Mouse (Mus musculus): ENCODE results near the gene Blzf1. TPM values are rescaled to one million over a fixed set of nuclear protein-coding genes. Genes with fewer than 3 reads are reported as not detected.

The Blzf1 gene
- polyA plus RNA-seq, 1 experiment from 2014 or later, result 24.0 TPM

DNA sequence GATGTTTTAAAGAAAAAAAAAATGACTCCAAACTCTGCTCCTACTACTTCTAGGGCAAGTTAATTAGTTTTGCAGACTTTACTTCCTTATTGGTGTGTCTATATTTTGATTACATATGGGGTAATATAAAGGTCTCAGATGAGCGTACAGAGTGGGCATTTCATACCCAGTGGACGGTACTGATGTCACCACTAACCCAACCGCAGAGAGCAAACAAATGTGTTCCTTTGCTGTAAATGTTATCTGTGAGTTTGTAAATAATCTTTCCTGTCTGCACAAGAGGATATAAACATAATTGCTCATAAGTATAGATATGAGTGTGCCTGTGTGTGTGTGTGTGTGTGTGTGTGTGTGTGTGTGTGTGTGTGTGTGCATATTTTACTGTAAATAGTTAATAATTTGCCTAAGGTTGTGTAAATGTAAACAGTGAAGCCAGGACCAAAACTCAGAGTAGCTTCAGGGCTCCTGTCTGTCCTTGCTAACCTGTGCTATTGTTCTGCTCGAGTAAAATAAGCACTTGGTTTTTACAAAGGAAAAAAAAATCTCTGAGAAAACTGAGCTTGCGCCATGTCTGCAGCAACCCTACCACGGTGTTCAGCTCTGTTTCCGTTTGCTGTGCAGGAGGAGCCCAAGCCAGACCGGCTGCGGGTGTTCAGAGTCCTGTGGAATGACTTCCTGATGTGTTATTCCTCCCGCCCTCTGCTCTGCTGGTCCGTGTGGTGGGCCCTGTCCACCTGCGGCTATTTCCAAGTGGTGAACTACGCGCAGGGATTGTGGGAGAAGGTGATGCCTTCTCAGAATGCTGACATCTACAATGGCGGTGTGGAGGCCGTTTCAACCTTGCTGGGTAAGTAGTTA is 46.9 kb downstream of the Blzf1 start:
- WGBS, result 84% methylated on average over 16 of the region's 16 CpGs
- Histone ChIP-seq H3K27ac (replicated peaks; ENCODE audit: low read depth, low read length) (no peak overlapping the region), H3K4me3 (ENCODE audit: low read depth, low read length) (no peak overlapping the region), H3K4me2 (ENCODE audit: low read depth, severe bottlenecking) (no peak overlapping the region), H3K9me3 (ENCODE audit: control insufficient read depth, low read length) (no peaks in the 10 kb centered on the region), H3K36me3 (ENCODE audit: control insufficient read depth, insufficient read depth, low read length) (0 out of 2 replicates have a peak, but pooled peaks cover 3% of the 10 kb centered on the region), H3K27me3 (ENCODE audit: control insufficient read depth, insufficient read depth, low read length) (no peaks in the 10 kb centered on the region), H3K4me1 (ENCODE audit: control insufficient read depth, insufficient read depth, low read length) (no peaks in the 10 kb centered on the region), H3K9ac (ENCODE audit: low read length) (no peak overlapping the region)
- no peak for ATAC-seq (ENCODE audit: insufficient number of reproducible peaks, low FRiP score, low TSS enrichment, low read depth)
- DNase-seq (ENCODE audit: low spot score), result no peak

DNA sequence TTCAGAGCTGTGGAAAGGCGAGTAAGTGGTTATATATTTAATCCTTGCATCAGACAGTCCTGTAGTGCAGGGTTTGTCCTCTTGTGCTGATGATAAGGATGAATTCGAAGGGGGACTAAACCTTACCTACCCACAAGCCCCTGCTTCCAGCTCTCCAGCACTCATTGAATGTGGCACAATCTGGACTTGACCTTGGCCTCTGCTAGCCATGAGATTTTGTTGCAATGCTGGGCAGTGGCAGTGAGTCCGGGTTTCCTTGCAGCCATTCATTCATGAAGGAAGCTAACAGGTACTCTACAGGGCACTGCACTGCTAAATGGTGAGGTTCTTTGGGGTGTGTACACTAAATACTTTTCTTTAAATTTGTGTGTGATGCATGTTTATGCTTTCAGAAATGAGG is 52.5 kb downstream of the Blzf1 start:
- H3K9me3 ChIP-seq (ENCODE audit: control insufficient read depth, low read length), result no peaks in the 10 kb centered on the region
- no peak overlapping the region for H3K4me3 ChIP-seq (ENCODE audit: low read depth, low read length)
- DNase-seq (ENCODE audit: low spot score) (no peak), ATAC-seq (ENCODE audit: insufficient number of reproducible peaks, low FRiP score, low TSS enrichment, low read depth) (no peak)
- H3K36me3 ChIP-seq (ENCODE audit: control insufficient read depth, insufficient read depth, low read length), result 0 out of 2 replicates have a peak, but pooled peaks cover 3% of the 10 kb centered on the region
- H3K9ac ChIP-seq (ENCODE audit: low read length), result no peak overlapping the region
- H3K27ac ChIP-seq (replicated peaks; ENCODE audit: low read depth, low read length), result no peak overlapping the region
- no peak overlapping the region for H3K4me2 ChIP-seq (ENCODE audit: low read depth, severe bottlenecking)
- peaks cover 8% of the 10 kb centered on the region for H3K4me1 ChIP-seq (ENCODE audit: control insufficient read depth, insufficient read depth, low read length)
- H3K27me3 ChIP-seq (ENCODE audit: control insufficient read depth, insufficient read depth, low read length), result no peaks in the 10 kb centered on the region
- 84% methylated on average over 3 of the region's 3 CpGs for WGBS

DNA sequence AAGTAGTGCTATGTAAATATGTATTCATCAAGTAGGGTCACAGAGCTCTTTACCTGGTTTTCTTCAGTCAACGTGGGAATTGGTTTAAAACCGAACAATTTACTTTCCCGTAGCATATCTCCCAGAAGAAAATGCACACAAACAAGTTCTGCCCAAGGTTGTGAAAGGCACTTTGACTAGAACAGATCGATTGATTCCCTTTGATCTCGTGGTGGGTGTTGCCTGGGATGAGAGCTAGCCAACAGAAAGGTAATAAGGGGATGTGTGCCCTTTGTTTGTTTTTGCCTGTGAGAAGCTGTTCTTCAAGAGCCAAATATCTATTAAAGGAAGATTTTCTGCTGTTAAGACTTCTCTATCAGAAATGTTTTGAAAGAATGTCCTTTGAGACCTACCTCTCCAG is 54.7 kb downstream of the Blzf1 start:
- ATAC-seq (ENCODE audit: insufficient number of reproducible peaks, low FRiP score, low TSS enrichment, low read depth), result no peak
- Histone ChIP-seq H3K4me3 (ENCODE audit: low read depth, low read length) (no peak overlapping the region), H3K27me3 (ENCODE audit: control insufficient read depth, insufficient read depth, low read length) (no peaks in the 10 kb centered on the region), H3K4me1 (ENCODE audit: control insufficient read depth, insufficient read depth, low read length) (peaks cover 14% of the 10 kb centered on the region), H3K9ac (ENCODE audit: low read length) (no peak overlapping the region), H3K9me3 (ENCODE audit: control insufficient read depth, low read length) (no peaks in the 10 kb centered on the region), H3K36me3 (ENCODE audit: control insufficient read depth, insufficient read depth, low read length) (0 out of 2 replicates have a peak, but pooled peaks cover 3% of the 10 kb centered on the region), H3K27ac (replicated peaks; ENCODE audit: low read depth, low read length) (no peak overlapping the region), H3K4me2 (ENCODE audit: low read depth, severe bottlenecking) (no peak overlapping the region)
- 68% methylated on average over 5 of the region's 5 CpGs for WGBS
- no peak for DNase-seq (ENCODE audit: low spot score)

DNA sequence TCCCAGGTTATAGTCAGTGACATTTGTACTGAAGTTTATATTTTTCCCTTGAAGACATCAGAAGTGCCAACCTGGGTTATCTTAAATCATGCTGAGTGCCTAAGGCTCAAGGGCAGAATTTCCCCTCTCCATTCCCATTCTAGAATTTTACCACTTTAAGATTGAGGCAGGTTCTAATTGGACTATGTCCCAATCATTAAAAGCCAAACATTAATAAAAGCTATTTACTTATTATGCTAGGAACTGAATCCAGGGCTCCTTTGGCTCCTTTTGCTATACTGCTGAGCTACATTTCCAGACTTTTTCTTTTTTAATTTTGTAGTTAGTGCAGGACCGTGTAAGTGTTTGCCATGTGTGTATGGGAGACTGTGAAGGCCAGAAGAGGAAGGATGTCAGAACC is 55.9 kb downstream of the Blzf1 start:
- ATAC-seq (ENCODE audit: insufficient number of reproducible peaks, low FRiP score, low TSS enrichment, low read depth), result no peak
- Histone ChIP-seq H3K27me3 (ENCODE audit: control insufficient read depth, insufficient read depth, low read length) (no peaks in the 10 kb centered on the region), H3K9ac (ENCODE audit: low read length) (no peak overlapping the region), H3K4me1 (ENCODE audit: control insufficient read depth, insufficient read depth, low read length) (peaks cover 14% of the 10 kb centered on the region), H3K27ac (replicated peaks; ENCODE audit: low read depth, low read length) (no peak overlapping the region), H3K4me2 (ENCODE audit: low read depth, severe bottlenecking) (no peak overlapping the region), H3K36me3 (ENCODE audit: control insufficient read depth, insufficient read depth, low read length) (no peaks in the 10 kb centered on the region), H3K4me3 (ENCODE audit: low read depth, low read length) (no peak overlapping the region), H3K9me3 (ENCODE audit: control insufficient read depth, low read length) (no peaks in the 10 kb centered on the region)
- WGBS, result 88% methylated on average over 1 of the region's 1 CpGs
- DNase-seq (ENCODE audit: low spot score), result no peak

DNA sequence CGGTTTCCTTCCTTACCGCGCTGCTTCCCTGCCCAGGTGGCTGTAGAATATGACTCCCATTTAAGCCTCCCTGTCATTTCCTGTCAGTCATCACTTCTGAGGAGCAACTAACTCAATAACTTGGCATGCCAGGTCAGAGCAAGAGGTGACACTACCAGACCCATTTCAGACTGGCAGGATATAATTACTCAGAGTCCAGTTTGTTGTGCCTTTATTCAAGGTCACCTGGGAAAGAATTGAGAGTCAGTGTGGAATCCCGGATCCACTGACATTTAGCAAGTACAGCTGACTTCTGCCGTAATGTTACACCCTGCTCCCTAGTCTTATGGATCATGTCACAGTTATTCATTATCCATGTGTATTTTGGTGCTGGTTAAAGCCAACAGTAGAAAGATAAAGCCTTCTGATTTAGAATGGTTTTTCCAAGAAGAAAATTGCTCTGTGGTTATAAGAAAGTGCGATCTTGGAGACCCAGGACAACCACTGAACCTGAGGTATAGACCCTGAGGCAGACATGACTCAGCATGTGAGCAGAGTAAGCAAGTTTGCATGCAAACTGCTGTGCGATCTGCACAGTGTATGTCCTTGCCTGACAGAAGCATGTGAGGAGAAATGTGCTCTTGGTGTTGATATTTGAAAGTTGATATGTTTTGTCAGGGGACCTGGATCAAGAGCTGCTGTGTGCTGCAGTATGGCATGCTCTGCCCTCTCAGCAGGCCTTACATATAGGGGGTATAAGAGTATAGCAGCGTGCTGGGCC is 56.7 kb downstream of the Blzf1 start:
- no peaks in the 10 kb centered on the region for H3K36me3 ChIP-seq (ENCODE audit: control insufficient read depth, insufficient read depth, low read length)
- ATAC-seq (ENCODE audit: insufficient number of reproducible peaks, low FRiP score, low TSS enrichment, low read depth), result no peak
- no peak overlapping the region for H3K27ac ChIP-seq (replicated peaks; ENCODE audit: low read depth, low read length)
- H3K9ac ChIP-seq (ENCODE audit: low read length), result no peak overlapping the region
- 62% methylated on average over 8 of the region's 8 CpGs for WGBS
- peak overlapping the region; percentile 86 for H3K4me2 ChIP-seq (ENCODE audit: low read depth, severe bottlenecking)
- no peaks in the 10 kb centered on the region for H3K27me3 ChIP-seq (ENCODE audit: control insufficient read depth, insufficient read depth, low read length)
- peaks cover 14% of the 10 kb centered on the region for H3K4me1 ChIP-seq (ENCODE audit: control insufficient read depth, insufficient read depth, low read length)
- no peak for DNase-seq (ENCODE audit: low spot score)
- no peaks in the 10 kb centered on the region for H3K9me3 ChIP-seq (ENCODE audit: control insufficient read depth, low read length)
- peak overlapping the region; percentile 66 for H3K4me3 ChIP-seq (ENCODE audit: low read depth, low read length)

DNA sequence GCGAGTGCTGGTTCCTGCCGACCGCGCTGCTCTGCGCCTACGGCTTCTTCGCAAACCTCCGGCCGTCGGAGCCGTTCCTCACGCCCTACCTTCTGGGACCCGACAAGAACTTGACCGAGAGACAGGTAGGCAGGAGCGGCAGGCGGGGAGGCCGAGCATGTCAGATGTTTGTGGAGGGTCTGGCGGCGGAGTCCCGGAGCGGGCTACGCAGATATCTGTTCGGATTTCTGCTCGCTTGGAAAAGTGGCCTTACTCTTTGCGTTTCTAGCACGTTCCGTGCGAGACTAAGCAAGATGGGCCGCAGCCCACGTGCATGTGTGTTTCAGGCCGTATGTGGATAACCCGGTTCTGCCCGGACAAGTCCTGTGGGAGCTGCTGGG is 58.0 kb downstream of the Blzf1 start:
- Histone ChIP-seq H3K27me3 (ENCODE audit: control insufficient read depth, insufficient read depth, low read length) (no peaks in the 10 kb centered on the region), H3K27ac (replicated peaks; ENCODE audit: low read depth, low read length) (no peak overlapping the region), H3K4me2 (ENCODE audit: low read depth, severe bottlenecking) (peak overlapping the region; percentile 86), H3K9ac (ENCODE audit: low read length) (peak overlapping the region; percentile 63), H3K4me3 (ENCODE audit: low read depth, low read length) (peak overlapping the region; percentile 66), H3K36me3 (ENCODE audit: control insufficient read depth, insufficient read depth, low read length) (no peaks in the 10 kb centered on the region), H3K4me1 (ENCODE audit: control insufficient read depth, insufficient read depth, low read length) (peaks cover 14% of the 10 kb centered on the region), H3K9me3 (ENCODE audit: control insufficient read depth, low read length) (no peaks in the 10 kb centered on the region)
- ATAC-seq (ENCODE audit: insufficient number of reproducible peaks, low FRiP score, low TSS enrichment, low read depth) (peak; percentile 10; the same call in 1 of the 2 replicates), DNase-seq (ENCODE audit: low spot score) (no peak)
- WGBS, result under 1% methylated on average over 33 of the region's 33 CpGs

DNA sequence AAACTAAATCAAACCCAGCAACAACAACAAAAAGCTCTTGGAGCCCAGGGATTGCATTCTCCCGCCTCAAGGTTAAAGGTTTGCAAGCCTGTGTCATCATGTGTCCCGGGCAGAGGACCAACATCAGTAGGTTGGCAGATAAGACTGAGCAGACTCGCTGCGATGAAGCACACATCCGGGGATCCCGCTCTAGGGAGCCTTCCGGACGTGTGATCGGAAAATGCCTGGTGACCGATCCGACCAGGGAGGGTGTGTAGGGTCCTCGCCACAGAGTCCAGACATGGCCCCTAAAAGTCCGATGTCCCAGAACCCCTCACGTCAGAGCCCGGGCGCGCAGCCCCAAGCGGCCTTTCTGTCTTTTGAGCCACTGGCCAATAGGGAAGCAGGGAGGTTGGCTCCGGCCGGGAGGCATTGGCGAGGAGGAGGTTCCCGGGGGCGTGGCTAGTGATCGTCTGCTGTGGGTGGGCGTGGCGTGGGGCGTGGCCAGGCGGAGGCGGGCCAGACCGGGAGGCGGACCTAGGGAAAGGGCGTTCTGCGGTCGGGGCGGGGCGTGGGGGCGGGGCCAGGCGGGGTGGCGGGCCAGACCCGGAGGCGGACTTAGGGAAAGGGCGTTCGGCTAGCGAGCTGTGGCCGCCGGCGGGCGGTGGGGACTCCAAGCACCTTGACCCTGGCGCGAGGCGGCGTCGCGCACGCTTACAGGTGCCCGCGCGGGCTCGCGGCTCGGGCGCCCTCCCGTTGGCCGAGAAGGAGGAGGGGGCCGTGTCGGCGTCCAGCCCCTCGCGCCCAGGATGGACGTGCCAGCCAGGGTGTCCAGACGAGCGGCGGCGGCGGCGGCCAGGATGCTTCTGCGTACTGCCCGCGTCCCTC is 58.6 kb downstream of the Blzf1 start, which contains the start of gene Slc19a2:
TSS of gene Slc19a2 (plus strand) at position 582 of the 867 bp plus-strand sequence.
- peak; percentile 100 for DNase-seq (ENCODE audit: low spot score)
- Histone ChIP-seq H3K27ac (replicated peaks; ENCODE audit: low read depth, low read length) (no peak within 1 kb of the TSS), H3K4me1 (ENCODE audit: control insufficient read depth, insufficient read depth, low read length) (peaks cover 14% of the 10 kb centered on the region)

DNA sequence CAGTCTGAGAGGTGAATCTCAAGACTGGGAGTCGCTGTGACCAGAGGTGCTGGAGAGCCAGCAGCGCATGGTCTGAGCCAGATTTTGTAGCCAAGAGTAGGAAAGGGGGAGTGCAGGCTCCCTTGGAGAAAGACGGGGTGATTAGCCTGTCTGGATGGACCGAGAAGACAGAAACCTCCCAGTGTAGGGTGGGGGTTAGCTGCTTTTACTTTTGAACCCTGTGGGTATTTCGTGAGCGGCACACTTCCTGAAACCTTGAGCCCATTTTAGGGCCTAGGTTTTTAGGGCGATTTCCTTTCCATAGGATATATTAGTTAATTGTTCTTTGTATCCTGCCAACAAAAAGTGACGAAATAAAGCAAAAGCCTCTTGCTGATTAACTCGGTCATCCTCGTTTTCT is 59.3 kb downstream of the Blzf1 start:
- Histone ChIP-seq H3K4me3 (ENCODE audit: low read depth, low read length) (peak overlapping the region; percentile 66), H3K4me2 (ENCODE audit: low read depth, severe bottlenecking) (peak overlapping the region; percentile 48), H3K27me3 (ENCODE audit: control insufficient read depth, insufficient read depth, low read length) (no peaks in the 10 kb centered on the region), H3K9ac (ENCODE audit: low read length) (peak overlapping the region; percentile 49), H3K27ac (replicated peaks; ENCODE audit: low read depth, low read length) (no peak overlapping the region), H3K36me3 (ENCODE audit: control insufficient read depth, insufficient read depth, low read length) (no peaks in the 10 kb centered on the region), H3K4me1 (ENCODE audit: control insufficient read depth, insufficient read depth, low read length) (peaks cover 14% of the 10 kb centered on the region), H3K9me3 (ENCODE audit: control insufficient read depth, low read length) (no peaks in the 10 kb centered on the region)
- 13% methylated on average over 10 of the region's 10 CpGs for WGBS
- ATAC-seq (ENCODE audit: insufficient number of reproducible peaks, low FRiP score, low TSS enrichment, low read depth) (no peak), DNase-seq (ENCODE audit: low spot score) (peak; percentile 34)

More for the DNA sequence above, 58.6 kb downstream of the Blzf1 start, which contains the start of gene Slc19a2:
- no peaks in the 10 kb centered on the region for H3K36me3 ChIP-seq (ENCODE audit: control insufficient read depth, insufficient read depth, low read length)
- no peaks in the 10 kb centered on the region for H3K9me3 ChIP-seq (ENCODE audit: control insufficient read depth, low read length)
- peak within 1 kb of the TSS; percentile 66 for H3K4me3 ChIP-seq (ENCODE audit: low read depth, low read length)
- H3K27me3 ChIP-seq (ENCODE audit: control insufficient read depth, insufficient read depth, low read length), result no peaks in the 10 kb centered on the region
- ATAC-seq (ENCODE audit: insufficient number of reproducible peaks, low FRiP score, low TSS enrichment, low read depth), result peak; percentile 96
- peak within 1 kb of the TSS; percentile 86 for H3K4me2 ChIP-seq (ENCODE audit: low read depth, severe bottlenecking)
- H3K9ac ChIP-seq (ENCODE audit: low read length), result peak within 1 kb of the TSS; percentile 63
- under 1% methylated on average over 50 of the region's 79 CpGs for WGBS

All from limb, embryonic 11.5 days (tissue).